Mouse (Mus musculus): ENCODE results near the gene Efcab6. TPM values are rescaled to one million over a fixed set of nuclear protein-coding genes. Genes with fewer than 3 reads are reported as not detected.

Efcab6 gene
- polyA plus RNA-seq, 1 experiment from 2014 or later = 0.34 TPM

DNA sequence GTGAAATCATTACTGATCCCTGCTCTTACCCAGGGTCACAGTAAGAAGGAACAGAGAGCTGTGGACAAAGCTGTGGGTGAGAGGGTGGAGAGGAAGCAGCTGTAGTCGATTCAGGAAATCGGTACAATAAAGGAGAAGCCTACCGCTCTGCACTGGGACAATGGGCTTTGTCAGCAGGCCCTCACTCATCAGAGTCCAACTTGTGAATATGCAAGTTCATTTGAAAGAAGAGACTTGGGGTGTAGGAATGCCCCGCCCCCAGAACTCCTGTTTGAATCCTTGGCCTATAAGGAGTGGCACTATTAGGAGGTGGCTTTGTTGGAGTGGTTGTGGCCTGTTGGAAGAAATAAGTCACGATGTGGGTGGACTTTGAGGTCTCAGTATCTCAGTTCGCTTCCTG is 86.3 kb downstream of the Efcab6 start:
- DNase-seq (ENCODE audit: low spot score) = no peak

DNA sequence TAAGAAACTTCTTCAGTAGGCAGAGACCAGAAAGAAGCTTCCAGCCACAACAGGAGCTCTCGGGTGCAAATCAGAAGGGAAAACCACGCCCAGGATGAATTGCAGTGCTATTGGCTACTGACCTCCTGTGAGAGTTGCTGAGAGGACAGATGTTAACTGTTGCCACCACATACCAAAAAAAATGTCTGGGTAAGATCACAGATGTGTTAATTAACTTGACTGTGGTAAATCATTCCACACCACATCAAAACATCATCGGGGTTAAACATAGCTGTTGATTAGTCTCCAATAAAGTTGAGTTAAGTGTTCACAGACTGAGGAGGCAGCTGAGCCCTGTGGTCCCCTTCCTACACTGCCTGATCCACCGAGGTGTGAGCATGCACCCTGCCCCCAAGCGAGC is 88.1 kb downstream of the Efcab6 start:
- DNase-seq (ENCODE audit: low spot score) = no peak

DNA sequence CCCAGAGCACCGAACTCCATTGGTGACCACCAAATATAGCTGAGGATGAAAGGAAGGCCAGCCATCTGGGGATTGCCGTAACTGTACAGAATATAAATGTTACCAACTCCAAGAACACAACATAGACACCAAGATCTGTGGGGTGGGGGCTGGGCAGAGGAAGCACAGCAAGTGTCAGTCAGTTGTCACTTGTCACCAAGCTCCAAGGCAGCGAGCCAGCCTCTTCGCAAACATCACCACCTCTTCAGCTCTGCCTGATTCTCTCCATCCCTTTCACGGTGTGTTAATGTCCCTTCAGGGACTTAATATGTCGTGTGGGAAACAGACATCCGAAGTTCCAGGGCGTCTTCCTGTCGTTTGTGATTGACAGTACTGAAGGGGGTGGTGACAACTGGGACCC is 93.0 kb downstream of the Efcab6 start:
- DNase-seq (ENCODE audit: low spot score) = no peak

DNA sequence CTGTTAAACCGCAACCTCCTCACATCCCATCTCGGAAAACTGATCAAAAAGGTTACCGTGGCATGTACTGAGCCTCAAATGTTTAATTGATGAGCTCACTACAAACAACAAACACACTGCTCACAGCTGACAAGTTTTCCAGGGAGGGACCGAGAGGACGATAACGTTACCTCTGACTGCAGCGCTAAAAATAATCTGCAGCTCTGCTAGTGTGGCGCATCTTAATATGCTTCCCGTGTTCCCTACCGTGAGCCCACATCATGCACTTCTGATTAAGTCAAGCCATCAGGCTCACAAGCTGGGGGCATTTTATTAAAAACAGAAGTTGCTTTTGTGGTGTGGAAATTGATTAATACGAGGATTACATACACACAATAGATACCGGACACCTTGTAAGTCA is 97.4 kb downstream of the Efcab6 start:
- no peak for DNase-seq (ENCODE audit: low spot score)

DNA sequence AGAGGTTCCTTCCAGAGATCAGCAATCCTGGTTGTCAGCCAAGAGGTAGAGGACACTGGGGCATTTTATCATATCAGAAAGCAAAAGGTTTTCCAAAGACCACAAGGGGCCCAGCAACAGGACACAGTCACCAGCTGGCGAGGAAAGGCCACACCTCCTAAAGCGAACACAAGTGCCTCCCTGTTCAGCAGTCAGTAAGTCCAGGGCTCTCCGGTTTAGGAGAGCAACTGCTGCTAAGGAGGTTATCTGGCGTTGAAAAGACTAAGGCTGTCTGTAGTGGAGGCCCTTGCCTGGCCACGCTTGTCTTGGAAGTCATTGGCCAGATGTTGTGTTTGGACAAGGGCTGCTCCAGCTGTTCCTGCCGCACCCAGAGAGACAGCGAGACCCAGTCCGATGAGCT is 100.1 kb downstream of the Efcab6 start:
- no peak for DNase-seq (ENCODE audit: low spot score)

DNA sequence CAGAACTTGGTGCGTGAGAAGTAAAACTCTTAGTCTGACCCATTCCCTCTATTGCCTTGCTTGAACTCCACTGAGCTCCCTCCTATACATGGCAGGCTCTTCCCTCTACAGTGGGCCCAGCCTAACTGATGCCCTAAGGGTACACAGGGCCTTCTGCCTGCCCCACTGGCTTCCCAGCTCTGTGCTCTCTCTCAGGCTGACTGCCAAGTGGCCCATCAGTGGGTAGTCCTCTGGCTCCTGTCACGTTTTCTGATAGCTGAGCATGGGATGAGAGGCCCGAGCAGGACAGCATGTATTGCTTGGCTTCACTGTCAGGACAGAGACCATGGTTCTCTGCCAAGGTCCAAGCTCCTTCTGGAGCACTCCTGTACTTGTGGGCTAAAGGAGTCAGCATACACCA is 106.8 kb downstream of the Efcab6 start:
- no peak for DNase-seq (ENCODE audit: low spot score)

DNA sequence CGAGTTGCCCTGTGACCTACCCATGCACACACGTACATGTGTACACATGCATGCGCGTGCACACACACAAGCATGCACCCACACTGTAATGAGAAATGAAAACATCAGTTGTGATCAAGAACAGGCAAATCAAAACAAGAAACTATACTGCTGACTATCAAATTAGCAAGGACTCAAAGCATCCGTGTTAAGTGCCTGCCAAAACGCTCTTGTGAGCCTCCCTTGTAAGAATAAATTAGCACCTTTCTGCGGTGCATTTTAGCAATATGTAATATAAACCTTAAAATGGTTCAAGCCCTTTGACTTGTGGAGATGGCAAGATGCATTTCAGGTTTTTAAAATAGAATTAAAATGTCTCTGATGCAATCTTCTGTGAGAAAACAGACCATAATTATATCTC is 108.2 kb downstream of the Efcab6 start:
- no peak for DNase-seq (ENCODE audit: low spot score)

DNA sequence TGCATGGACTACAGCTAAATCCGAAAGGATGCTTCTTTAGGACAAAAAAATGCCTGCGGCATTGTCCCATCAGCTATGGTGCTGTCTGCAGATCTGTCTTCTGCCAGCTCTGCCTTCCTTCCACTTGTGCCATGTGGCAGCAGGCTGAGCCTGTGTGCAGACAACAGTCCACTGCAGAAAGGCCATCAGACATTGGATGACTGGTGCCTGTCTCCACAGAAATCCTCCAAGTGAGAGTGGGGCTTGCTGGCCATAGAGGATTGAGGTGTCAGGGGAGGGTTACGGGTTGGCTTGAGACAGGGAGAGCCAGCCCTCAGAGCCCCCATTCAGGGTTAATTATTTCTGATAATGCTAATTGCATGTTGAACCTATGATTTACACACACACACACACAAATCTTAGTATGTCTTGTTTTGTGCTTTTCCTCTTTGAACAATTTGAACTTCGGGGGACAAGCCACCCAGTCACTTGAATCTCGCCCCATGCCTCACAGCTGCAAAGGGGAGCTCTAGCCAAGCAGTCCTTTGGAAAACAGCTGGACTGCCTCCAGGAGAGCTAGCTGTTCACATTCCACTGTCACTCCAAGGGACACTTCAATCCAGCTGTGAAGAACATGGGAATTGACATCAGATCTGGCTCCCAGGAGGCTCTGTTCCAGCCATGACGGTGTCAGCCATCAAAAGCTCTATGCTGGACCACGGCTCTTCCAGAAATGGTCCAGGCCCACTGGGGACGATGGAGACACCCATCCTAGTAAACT is 109.1 kb downstream of the Efcab6 start:
- no peak for DNase-seq (ENCODE audit: low spot score)

DNA sequence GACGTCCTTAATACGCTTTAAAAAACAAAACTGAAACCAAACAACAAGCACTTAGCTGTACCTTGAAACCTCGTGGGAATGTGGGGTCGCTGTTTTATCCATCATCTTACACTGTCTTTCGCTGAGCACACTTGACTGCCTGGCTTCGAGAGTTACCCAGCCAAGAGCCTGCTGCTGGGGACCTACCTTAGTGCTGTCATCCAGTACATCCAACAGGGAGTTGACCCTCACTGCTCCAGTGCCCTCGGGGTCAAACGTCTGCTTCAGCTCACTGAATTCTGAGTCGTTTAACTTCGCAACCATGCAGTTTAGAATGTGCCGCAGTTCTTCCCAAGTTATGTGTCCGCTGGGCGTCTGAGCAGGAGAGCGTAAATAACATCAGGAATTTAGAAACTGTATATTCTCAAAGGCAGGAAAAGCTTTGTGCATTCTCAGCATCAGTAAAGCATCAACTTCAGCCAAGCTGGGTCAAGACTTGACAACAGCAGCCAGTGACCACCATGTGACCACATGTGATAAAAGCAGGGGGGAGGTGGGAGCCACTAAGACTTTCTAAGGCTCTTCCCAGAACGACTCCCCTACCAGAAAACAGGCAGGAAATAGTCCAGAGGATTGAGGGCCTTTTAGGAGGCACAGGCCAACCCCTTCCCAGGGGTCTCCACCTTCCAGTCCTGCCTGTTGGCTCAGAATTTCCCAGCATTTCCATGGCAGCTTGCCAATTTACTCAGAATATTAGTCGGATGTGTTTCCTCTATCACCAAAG is 115.3 kb downstream of the Efcab6 start:
- DNase-seq (ENCODE audit: low spot score) = no peak

DNA sequence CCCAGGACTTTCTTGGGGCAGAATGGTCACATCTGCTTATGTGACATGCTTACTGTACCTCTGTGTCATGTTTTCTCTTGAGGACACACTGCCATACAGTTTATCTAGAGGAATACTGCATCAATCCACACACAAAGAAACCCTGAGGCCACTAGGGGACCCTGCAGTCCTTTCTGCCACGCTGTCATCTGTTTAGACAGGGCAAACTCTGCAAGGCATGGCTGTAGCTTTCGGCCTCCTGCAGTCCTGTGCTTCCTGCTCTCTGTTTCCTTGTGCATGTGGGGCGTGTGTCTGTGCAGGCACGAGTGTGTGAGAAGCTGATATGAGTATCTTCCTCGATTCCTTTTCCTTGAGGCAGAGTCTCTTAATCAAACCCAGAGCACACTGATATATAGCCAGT is 125.5 kb downstream of the Efcab6 start:
- no peak for DNase-seq (ENCODE audit: low spot score)

DNA sequence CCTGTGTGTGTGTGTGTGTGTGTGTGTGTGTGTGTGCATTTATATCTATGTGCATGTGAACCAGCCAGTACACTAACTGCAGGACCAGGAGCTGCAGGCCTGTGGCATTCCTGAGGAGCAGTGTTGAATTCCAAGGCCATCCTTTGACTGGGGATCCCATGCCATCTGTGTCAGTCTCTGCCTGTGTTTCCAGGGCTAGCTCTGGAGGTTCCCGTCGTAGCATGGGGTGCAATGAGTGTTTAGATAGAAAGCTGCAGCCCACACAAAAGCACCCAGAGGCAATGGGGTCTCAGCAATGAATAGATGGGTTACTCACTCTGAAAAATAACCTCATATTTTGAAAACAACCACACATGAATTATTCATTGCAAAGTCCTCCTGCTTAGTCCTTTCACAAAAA is 126.7 kb downstream of the Efcab6 start:
- no peak for DNase-seq (ENCODE audit: low spot score)

DNA sequence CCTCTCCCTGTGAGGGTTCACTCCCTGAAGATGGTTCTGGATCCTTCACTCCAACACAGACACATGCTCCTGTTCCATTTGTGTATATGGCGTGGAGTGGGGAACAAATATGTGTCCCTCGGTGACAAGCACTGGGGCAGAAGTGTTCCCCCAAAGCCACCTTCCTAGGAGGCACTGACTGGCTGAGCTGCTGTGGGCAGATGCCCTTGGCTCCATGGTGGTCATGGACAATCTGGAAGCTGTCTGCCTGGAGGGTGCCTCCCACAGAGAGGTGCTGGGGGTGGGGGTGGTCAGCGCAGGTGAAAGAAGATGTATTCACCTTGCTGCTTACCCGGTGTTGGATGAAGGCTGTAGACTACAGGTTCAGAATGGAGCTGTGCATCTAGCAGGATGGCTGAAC is 128.7 kb downstream of the Efcab6 start:
- no peak for DNase-seq (ENCODE audit: low spot score)

DNA sequence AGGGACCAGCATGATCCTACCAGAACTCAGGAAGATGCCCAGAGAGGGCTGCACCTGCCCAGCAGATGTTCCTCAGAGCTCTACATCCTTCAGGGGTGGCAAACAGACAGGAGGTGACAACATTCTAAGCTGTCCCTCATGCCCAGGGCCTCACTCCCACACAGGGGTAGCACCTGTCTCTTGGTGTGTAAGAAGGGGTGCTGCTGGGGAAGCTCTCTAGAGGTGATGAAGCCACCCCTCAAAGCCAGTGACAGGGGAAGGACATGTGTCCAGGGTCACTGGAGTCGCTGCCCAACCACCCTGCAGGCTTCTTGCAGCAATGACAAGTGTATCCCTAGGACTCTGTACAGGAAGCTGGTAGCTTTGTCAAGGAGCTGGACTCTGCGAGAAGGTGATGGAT is 130.4 kb downstream of the Efcab6 start:
- no peak for DNase-seq (ENCODE audit: low spot score)

DNA sequence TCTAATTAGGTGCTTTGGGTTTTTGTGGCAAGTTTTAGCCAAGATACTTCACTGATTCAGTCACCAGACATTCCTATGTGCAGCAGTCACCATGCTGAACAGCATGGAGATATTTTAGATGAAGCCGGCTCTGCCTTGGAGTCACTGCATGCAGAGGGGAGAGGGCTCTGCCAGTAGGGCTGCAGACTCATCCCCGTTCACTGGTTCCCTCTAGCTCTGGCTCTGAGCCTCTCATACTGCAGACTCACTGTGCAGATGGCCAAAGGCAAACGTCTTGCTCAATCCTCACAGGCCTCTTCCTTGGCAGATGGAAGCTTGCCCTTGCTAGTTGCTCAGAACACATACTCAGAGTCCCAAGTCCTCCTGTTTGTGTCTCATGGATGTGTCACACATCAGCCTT is 139.8 kb downstream of the Efcab6 start:
- no peak for DNase-seq (ENCODE audit: low spot score)

DNA sequence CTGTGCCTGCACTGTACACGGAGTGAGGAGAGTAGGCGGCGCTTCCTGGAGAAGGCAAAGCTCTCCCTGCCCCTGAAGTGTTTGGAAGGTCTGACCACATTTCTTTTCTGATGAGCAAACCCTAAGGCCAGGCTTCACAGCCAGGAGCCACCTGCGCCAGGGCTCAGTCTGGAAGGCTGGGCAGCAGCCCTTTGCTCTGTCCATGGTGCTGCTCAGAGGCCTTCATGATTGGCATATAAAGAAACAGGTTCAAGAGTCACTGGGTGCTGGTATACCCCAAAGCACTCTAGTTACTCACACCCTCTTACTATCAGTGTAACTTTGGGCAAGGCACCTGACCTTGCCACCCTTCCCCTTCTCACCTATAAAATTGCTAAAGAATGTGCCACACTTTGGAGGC is 140.5 kb downstream of the Efcab6 start:
- DNase-seq (ENCODE audit: low spot score) = no peak

DNA sequence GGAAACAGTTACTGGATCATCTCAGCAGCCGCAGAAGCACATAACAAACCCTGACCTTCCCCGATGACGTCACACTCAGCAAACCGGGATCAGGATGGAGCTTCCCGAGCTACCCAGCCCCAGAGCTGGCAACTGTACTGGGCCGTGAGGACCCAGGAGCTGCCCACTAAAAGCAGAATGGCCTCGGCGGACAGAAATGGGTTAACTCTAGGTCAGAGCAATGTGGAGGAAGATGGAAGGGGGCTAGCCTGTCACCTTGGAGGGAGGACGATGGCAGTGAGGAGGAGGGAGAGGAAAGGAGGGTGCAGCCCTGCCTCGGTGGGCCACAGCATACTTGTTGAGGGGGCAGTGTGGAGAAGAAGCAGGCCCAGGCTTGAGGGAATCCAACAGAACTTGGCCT is 149.8 kb downstream of the Efcab6 start:
- no peak for DNase-seq (ENCODE audit: low spot score)

DNA sequence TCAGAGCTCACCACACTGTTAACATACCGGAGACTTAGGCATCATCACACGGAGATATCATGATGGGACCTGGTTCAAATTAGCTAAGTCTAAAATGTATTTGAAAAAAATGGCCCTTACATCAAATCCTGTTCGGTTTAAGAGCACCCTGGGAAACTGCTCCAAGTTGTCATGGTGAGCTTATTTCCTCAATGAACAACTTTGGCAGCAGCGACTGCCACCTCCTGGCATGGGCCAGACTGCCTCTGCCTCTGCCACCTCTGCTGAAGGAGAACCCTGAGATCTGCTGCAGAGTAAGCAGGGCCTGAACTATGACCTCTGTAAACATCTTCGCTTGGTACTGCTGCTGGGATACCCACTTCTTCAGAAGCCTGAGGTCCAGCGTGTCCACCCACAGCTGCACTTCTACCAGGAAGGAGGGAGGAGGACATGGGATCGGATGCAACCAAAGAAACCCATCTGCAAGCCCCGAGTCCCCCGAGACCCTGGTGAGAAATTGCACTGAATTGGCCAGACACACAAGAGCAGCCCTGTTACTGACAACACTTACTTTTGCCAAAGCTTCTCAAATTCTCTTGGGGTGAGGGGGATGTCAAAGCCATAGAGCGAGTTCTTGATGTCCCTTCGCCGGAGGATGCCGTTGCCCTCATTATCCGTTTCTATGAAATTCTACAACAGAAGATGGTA is 152.0 kb downstream of the Efcab6 start:
- no peak for DNase-seq (ENCODE audit: low spot score)

DNA sequence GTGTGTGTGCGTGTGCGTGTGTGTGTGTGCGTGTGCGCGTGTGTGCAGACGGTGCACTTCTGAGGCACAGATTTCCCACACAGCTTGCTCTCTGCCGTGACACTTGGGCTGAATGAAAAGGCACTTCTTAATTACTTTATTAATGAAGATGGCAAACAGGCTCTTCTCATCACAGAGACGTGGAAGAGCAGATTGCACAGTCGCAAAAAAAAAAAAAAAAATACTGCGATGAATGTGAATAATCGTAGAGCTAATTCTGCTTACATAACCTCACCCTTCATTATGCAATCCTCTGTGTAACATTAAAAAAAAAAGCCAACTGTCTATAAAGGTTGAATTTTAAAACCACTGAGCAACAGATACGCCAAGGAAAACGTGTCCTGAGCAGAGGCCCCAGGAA is 158.7 kb downstream of the Efcab6 start:
- no peak for DNase-seq (ENCODE audit: low spot score)

DNA sequence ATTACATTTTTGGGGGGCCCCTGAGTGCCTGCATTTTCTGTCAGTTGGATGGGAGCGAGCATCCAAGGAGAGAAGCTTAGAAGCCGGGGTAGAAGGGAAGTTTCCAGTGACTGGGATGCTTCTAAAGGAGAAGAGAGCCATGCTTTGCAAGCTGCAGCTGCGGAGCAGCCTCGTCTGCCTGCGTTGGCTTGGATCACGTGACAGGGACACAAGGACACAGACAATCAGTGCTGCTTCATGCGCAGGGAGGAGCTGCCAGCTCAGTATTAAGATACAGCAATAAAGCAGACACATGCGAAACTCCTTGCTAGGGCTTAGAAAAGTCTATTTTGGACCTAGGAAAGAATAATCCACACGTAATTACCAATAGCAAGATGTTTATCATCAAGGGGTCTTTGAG is 167.9 kb downstream of the Efcab6 start:
- DNase-seq (ENCODE audit: low spot score) = no peak

DNA sequence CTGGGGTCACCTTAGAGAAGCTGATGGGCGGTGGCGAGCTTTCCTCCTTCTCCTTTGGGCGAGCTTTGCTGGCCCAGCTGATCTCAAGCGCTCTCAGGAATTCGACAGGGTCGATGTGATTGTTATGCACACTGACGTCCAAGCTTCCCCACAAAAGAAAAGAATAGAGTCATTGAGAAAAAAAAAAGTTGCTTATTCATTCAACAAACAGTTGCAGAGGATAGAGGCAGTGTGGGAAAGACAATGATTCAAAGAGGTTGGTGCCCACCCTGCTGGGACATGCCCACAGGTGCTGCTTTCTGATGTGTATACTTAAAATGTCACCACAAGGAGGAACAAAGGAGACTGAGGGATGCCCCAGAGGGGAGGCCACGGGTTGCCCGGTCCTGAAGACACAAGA is 169.2 kb downstream of the Efcab6 start:
- no peak for DNase-seq (ENCODE audit: low spot score)

DNA sequence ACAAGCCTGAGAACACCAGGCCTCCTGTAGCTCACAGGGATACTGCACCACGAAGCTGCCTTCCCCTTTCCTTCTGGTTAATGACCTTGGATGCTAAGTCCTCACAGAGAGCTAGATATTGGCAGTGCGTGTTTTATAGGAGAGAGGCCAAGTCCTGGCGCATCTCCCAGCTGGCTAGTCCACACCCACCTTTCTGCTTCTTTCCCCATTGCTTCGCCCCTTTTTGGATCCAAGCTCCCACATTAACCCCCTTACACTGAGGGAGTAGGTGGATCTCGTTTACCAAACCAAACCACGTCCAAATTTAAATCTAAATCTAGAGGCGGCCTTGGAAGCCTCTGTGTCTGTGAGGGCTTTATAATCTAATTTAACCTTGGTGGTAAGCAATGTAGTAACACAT is 170.9 kb downstream of the Efcab6 start:
- DNase-seq (ENCODE audit: low spot score) = no peak

DNA sequence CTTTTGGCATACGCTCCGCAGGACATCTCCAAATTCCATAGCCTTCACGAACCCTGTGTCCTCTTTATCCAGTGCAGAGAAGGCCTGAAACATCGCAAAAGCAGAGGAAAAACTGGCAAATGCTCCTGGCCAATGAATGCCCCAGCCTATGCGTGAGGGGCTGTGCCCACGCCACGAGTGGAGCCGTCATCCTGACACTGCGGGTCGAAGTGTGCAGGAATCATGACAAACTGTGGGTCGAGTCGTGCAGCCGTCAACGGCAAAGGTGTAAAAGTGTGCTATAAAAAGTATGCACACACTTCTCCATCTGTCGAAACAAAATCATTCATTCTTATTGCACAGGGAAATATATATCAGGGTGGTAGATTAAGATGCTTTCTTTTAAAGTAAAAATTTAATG is 172.3 kb downstream of the Efcab6 start:
- DNase-seq (ENCODE audit: low spot score) = no peak

DNA sequence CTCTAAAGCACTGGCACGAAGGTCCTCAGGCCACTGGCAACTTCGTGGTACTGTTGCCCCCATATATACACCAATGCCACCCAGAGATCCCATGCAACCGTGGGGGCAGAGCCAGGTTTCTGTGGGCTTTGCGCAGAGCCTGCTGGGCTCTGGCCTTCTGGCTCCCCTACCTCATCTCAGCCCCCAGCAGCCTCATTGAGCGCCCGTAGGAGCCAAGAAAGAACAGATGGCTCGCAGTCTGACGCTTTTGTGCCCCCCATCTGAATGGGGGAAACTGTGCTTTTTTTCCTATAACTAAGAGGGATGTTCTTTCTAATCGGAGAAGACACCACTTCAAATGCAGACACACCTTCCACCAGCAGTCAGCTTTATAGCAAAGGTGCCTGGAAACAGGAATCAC is 180.9 kb downstream of the Efcab6 start:
- DNase-seq (ENCODE audit: low spot score) = no peak

Measured in thymus, postnatal 0 days (tissue).